Mouse (Mus musculus) liver, embryonic 16.5 days (tissue): Measurements from ENCODE around the gene Olfr279. TPM values are rescaled to one million over a fixed set of nuclear protein-coding genes. Genes with fewer than 3 reads are reported as not detected.

Experiments
- microRNA-seq: library from miRNA; unstranded; fragments of <30 nt; microRNA quantifications from one replicate; pipeline ENCODE4, GENCODE M21; 2016
- polyA plus RNA-seq: library from polyadenylated mRNA; unstranded; fragments of >200 nt; fragmentation: Nextera tagmentation; extraction: Ambion mirVana; gene quantifications from 2 replicates; pipeline ENCODE4 v1.2.1, GENCODE M21; 2015

The Olfr279 gene
- polyA plus RNA-seq, 1 experiment from 2014 or later: not detected

Small RNA genes lying within 50 kb of the gene (microRNA-seq; reads per million reads assigned to microRNA genes)
- not detected for gene Mir1291

Other genes with a start within 250 kb of the Olfr279 start
- not detected in 2 replicates for gene H1fnt, start 235.1 kb upstream of the Olfr279 start, polyA plus RNA-seq
- 0.14 and 0.15 TPM in 2 replicates for gene Zfp641, start 196.2 kb upstream of the Olfr279 start, polyA plus RNA-seq
- gene Olfr285, start 175.0 kb upstream of the Olfr279 start, polyA plus RNA-seq: not detected in 2 replicates
- gene Olfr284, start 151.4 kb upstream of the Olfr279 start, polyA plus RNA-seq: not detected in 2 replicates
- not detected in 2 replicates for gene Olfr283, start 111.5 kb upstream of the Olfr279 start, polyA plus RNA-seq
- gene Olfr282, start 61.2 kb upstream of the Olfr279 start, polyA plus RNA-seq: not detected in 2 replicates
- gene Olfr281, start 39.8 kb upstream of the Olfr279 start, polyA plus RNA-seq: not detected in 2 replicates
- gene OR5BS1P, start 22.5 kb upstream of the Olfr279 start, polyA plus RNA-seq: not detected in 2 replicates
- not detected in 2 replicates for gene Lalba, start 9.7 kb upstream of the Olfr279 start, polyA plus RNA-seq
- gene Kansl2, start 41.9 kb downstream of the Olfr279 start, polyA plus RNA-seq: 28.3 and 28.5 TPM in 2 replicates
- 24.3 and 25.9 TPM in 2 replicates for gene Ccnt1, start 78.5 kb downstream of the Olfr279 start, polyA plus RNA-seq
- gene 4930415O20Rik, start 78.6 kb downstream of the Olfr279 start, polyA plus RNA-seq: not detected in 2 replicates
- gene Adcy6, start 117.7 kb downstream of the Olfr279 start, polyA plus RNA-seq: 6.1 and 8.3 TPM in 2 replicates
- 0.55 and 0.84 TPM in 2 replicates for gene Cacnb3, start 138.4 kb downstream of the Olfr279 start, polyA plus RNA-seq
- 9.0 and 10.0 TPM in 2 replicates for gene Ddx23, start 170.5 kb downstream of the Olfr279 start, polyA plus RNA-seq
- gene Rnd1, start 185.1 kb downstream of the Olfr279 start, polyA plus RNA-seq: 0.78 and 1.1 TPM in 2 replicates
- not detected in 2 replicates for gene Ccdc65, start 215.8 kb downstream of the Olfr279 start, polyA plus RNA-seq
- 172 and 182 TPM in 2 replicates for gene Fkbp11, start 235.8 kb downstream of the Olfr279 start, polyA plus RNA-seq